Mouse (Mus musculus) myocyte (in vitro differentiated cells): ENCODE measurements around the gene Efna4. TPM values are rescaled to one million over a fixed set of nuclear protein-coding genes. Genes with fewer than 3 reads are reported as not detected.

Source experiments
- H3K27me3 ChIP-seq: one replicate; pipeline ENCODE4 v1.6.1; 2011; ENCODE audit not compliant: control insufficient read depth, insufficient read depth, insufficient read length
- H3K36me3 ChIP-seq: one replicate; pipeline ENCODE4 v1.6.1; 2011; ENCODE audit not compliant: control insufficient read depth, insufficient read depth
- H3K4me2 ChIP-seq: one replicate; pipeline ENCODE4 v1.6.1; 2011; ENCODE audit warnings: low read depth, control low read depth
- H3K4me3 ChIP-seq: one replicate; pipeline ENCODE4 v1.5.1; 2011; ENCODE audit warnings: mild to moderate bottlenecking, control low read depth, moderate library complexity
- H3K79me2 ChIP-seq: one replicate; pipeline ENCODE4 v1.6.1; 2011; ENCODE audit not compliant: control insufficient read depth, insufficient read depth
- H3ac ChIP-seq: one replicate; pipeline ENCODE4 v1.6.1; 2011; ENCODE audit not compliant: control insufficient read depth, insufficient read length
- CEBPB ChIP-seq: IDR thresholded peaks from 2 replicates; pipeline ENCODE4 v1.6.1; 2011; ENCODE audit warnings: mild to moderate bottlenecking, moderate library complexity; ENCODE audit not compliant: poor library complexity, insufficient read depth, severe bottlenecking
- E2F4 ChIP-seq: IDR thresholded peaks from one replicate; pipeline ENCODE4 v1.6.1; 2011; ENCODE audit warnings: mild to moderate bottlenecking, control low read depth, moderate library complexity; ENCODE audit not compliant: insufficient read depth
- MAX ChIP-seq: IDR thresholded peaks from one replicate; pipeline ENCODE4 v1.6.1; 2011; ENCODE audit warnings: low read depth, mild to moderate bottlenecking, control low read depth
- MYOD1 ChIP-seq, 3 experiments: IDR thresholded peaks; one replicate each; pipeline ENCODE4 v1.6.1; 2011; ENCODE audit warnings: control low read depth in 2 of 3, low read depth in 2 of 3, mild to moderate bottlenecking in 2 of 3, moderate library complexity in 1 of 3; ENCODE audit not compliant: insufficient read length in 2 of 3, control insufficient read depth in 1 of 3
- MYOG ChIP-seq, 3 experiments: IDR thresholded peaks; one replicate each; pipeline ENCODE4 v1.6.1; 2011; ENCODE audit warnings: control low read depth in 2 of 3, low read depth in 2 of 3, mild to moderate bottlenecking in 2 of 3; ENCODE audit not compliant: insufficient read length in 2 of 3, control insufficient read depth in 1 of 3, insufficient read depth in 1 of 3
- POLR2A ChIP-seq: IDR thresholded peaks from one replicate; pipeline ENCODE4 v1.6.1; 2011; ENCODE audit warnings: low read depth, mild to moderate bottlenecking, control low read depth, moderate library complexity; ENCODE audit not compliant: insufficient read length
- POLR2AphosphoS2 ChIP-seq: IDR thresholded peaks from one replicate; pipeline ENCODE4 v1.6.1; 2011; ENCODE audit warnings: low read depth, control low read depth; ENCODE audit not compliant: insufficient read length
- REST ChIP-seq: IDR thresholded peaks from one replicate; pipeline ENCODE4 v1.6.1; 2011; ENCODE audit warnings: mild to moderate bottlenecking, control low read depth, moderate library complexity; ENCODE audit not compliant: insufficient read depth, insufficient read length
- SRF ChIP-seq: IDR thresholded peaks from one replicate; pipeline ENCODE4 v1.6.1; 2011; ENCODE audit warnings: low read depth; ENCODE audit not compliant: control insufficient read depth, insufficient read length
- TCF12 ChIP-seq: IDR thresholded peaks from one replicate; pipeline ENCODE4 v1.6.1; 2011; ENCODE audit warnings: mild to moderate bottlenecking, control low read depth; ENCODE audit not compliant: poor library complexity, insufficient read depth, severe bottlenecking
- TCF3 ChIP-seq: IDR thresholded peaks from one replicate; pipeline ENCODE4 v1.6.1; 2011; ENCODE audit warnings: low read depth, control low read depth; ENCODE audit not compliant: insufficient read length
- USF1 ChIP-seq: IDR thresholded peaks from one replicate; pipeline ENCODE4 v1.6.1; 2011; ENCODE audit warnings: low read depth, mild to moderate bottlenecking, control low read depth, moderate library complexity
- polyA plus RNA-seq: library from polyadenylated mRNA; unstranded; fragments of >200 nt; fragmentation: generic; extraction: Trizol; gene quantifications from one replicate; pipeline ENCODE4 v1.2.1, GENCODE M21; 2012; ENCODE audit warnings: missing spikeins

Gene Efna4
- polyA plus RNA-seq, 1 experiment, result 5.4 TPM

GRCm38 (mm10) chr3:89373581-89374231, 35.9 kb upstream of the Efna4 start:
- Histone ChIP-seq H3K4me2 (no peak overlapping the region), H3K4me3 (no peak overlapping the region), H3K79me2 (no peaks in the 10 kb centered on the region), H3K27me3 (peaks cover 2% of the 10 kb centered on the region), H3ac (no peak overlapping the region), H3K36me3 (no peaks in the 10 kb centered on the region)
- TF ChIP-seq MYOD1 (IDR thresholded peaks at IDR 0.05; ENCODE audit: control insufficient read depth in 1 of 3, insufficient read length in 2 of 3, low read depth in 2 of 3) (no peak), POLR2AphosphoS2 (peak; percentile 57), POLR2A (no peak)

- Histone ChIP-seq H3K79me2 (no peaks in the 10 kb centered on the region), H3K4me3 (no peak overlapping the region), H3K36me3 (no peaks in the 10 kb centered on the region), H3K27me3 (peaks cover 42% of the 10 kb centered on the region), H3K4me2 (no peak overlapping the region), H3ac (no peak overlapping the region)
- TF ChIP-seq POLR2A, result no peak
- no peak for TF ChIP-seq E2F4
Observed at GRCm38 (mm10) chr3:89367338-89367737, 29.5 kb upstream of the Efna4 start.

- Histone ChIP-seq H3K36me3 (no peaks in the 10 kb centered on the region), H3K27me3 (peaks cover 42% of the 10 kb centered on the region), H3K4me2 (no peak overlapping the region), H3ac (no peak overlapping the region), H3K4me3 (no peak overlapping the region), H3K79me2 (no peaks in the 10 kb centered on the region)
- TF ChIP-seq CEBPB (no peak), POLR2A (no peak), MYOD1 (IDR thresholded peaks at IDR 0.05; ENCODE audit: control insufficient read depth in 1 of 3, insufficient read length in 2 of 3, low read depth in 2 of 3) (no peak), REST (no peak), MAX (no peak), E2F4 (no peak), USF1 (no peak), MYOG (IDR thresholded peaks at IDR 0.05; ENCODE audit: control insufficient read depth in 1 of 3, insufficient read depth in 1 of 3, insufficient read length in 2 of 3, low read depth in 2 of 3) (no peak), TCF3 (no peak), TCF12 (no peak), SRF (no peak), POLR2AphosphoS2 (no peak)
Observed at GRCm38 (mm10) chr3:89365486-89366414, 27.9 kb upstream of the Efna4 start.

- Histone ChIP-seq H3K79me2 (no peaks in the 10 kb centered on the region), H3ac (no peak within 1 kb of the TSS), H3K27me3 (peaks cover 42% of the 10 kb centered on the region), H3K36me3 (no peaks in the 10 kb centered on the region), H3K4me2 (no peak within 1 kb of the TSS), H3K4me3 (no peak within 1 kb of the TSS)
- TF ChIP-seq MAX (no peak), E2F4 (no peak), POLR2AphosphoS2 (no peak), POLR2A (no peak), REST (no peak), MYOD1 (IDR thresholded peaks at IDR 0.05; ENCODE audit: control insufficient read depth in 1 of 3, insufficient read length in 2 of 3, low read depth in 2 of 3) (no peak), USF1 (no peak), TCF3 (no peak), TCF12 (no peak), MYOG (IDR thresholded peaks at IDR 0.05; ENCODE audit: control insufficient read depth in 1 of 3, insufficient read depth in 1 of 3, insufficient read length in 2 of 3, low read depth in 2 of 3) (no peak), CEBPB (no peak), SRF (no peak)
Observed at GRCm38 (mm10) chr3:89365153-89365485, 27.3 kb upstream of the Efna4 start, which contains the start of gene Dcst1. Gene Dcst1 (minus strand): TSS chr3:89365253.

- Histone ChIP-seq H3K27me3 (peaks cover 42% of the 10 kb centered on the region), H3K4me2 (no peak overlapping the region), H3K36me3 (no peaks in the 10 kb centered on the region), H3K79me2 (no peaks in the 10 kb centered on the region), H3K4me3 (no peak overlapping the region), H3ac (no peak overlapping the region)
- TF ChIP-seq SRF, result no peak
- TF ChIP-seq CEBPB, result no peak
- no peak for TF ChIP-seq USF1
- no peak for TF ChIP-seq MYOG (IDR thresholded peaks at IDR 0.05; ENCODE audit: control insufficient read depth in 1 of 3, insufficient read depth in 1 of 3, insufficient read length in 2 of 3, low read depth in 2 of 3)
- no peak for TF ChIP-seq MYOD1 (IDR thresholded peaks at IDR 0.05; ENCODE audit: control insufficient read depth in 1 of 3, insufficient read length in 2 of 3, low read depth in 2 of 3)
- TF ChIP-seq E2F4, result no peak
- no peak for TF ChIP-seq POLR2AphosphoS2
- TF ChIP-seq MAX, result no peak
- no peak for TF ChIP-seq POLR2A
- TF ChIP-seq TCF3, result no peak
- TF ChIP-seq REST, result no peak
- no peak for TF ChIP-seq TCF12
Observed at GRCm38 (mm10) chr3:89364631-89365030, 26.8 kb upstream of the Efna4 start.
